Mouse (Mus musculus): ENCODE data around the gene Ccdc3.

DNA sequence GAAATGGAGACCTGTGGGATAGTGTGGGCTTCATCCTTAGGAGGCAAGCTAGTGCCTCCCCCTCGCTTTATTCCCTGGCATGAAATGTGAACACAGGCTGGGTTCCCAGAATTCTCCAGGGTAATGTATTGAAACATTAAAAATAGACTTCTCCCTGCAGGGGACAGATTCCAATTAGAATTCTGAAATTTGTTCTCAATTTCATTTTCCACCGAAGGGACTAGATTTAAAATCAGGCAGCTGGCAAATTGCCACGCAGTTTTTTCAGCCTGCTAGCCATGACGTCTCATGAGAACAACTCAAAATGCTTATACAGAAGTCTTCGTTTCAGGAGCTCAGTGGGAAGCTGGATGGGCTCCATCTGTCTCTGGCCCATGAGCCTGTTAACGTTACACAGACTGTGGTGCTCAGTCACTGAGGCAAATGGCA is 103.9 kb downstream of the Ccdc3 start:
- no peak for TF ChIP-seq GATA1 (IDR thresholded peaks at IDR 0.05; ENCODE audit: borderline replicate concordance, low read length)
- no peak for TF ChIP-seq FLI1 (IDR thresholded peaks at IDR 0.05; ENCODE audit: low read length)
